Mouse (Mus musculus) liver, embryonic 14.5 days (tissue): ENCODE results near the gene Klf1. TPM values are rescaled to one million over a fixed set of nuclear protein-coding genes. Genes with fewer than 3 reads are reported as not detected.

Experiments
- ATAC-seq: fragments of 200-750 bp; cut with Nextera tagmentation; 2 replicates; pipeline ENCODE4 v1.8.0; 2017; ENCODE audit warnings: moderate number of reproducible peaks, mild to moderate bottlenecking, moderate library complexity; ENCODE audit not compliant: insufficient read depth
- DNase-seq, 3 experiments: peaks; one replicate each; pipeline ENCODE4 v3.0.0-alpha.2; 2012 to 2013; ENCODE audit warnings: low read depth in 3 of 3, low spot score in 3 of 3
- H3K27ac ChIP-seq: fragments of 300-500 bp; sonication (generic); 2 replicates; pipeline ENCODE4 v1.5.1; 2014; ENCODE audit warnings: moderate library complexity, mild to moderate bottlenecking, control low read depth, inconsistent platforms
- H3K27me3 ChIP-seq: fragments of 300-500 bp; sonication (generic); 2 replicates; pipeline ENCODE4 v1.6.1; 2014; ENCODE audit warnings: mild to moderate bottlenecking, low read length, moderate library complexity; ENCODE audit not compliant: control insufficient read depth, insufficient read depth
- H3K36me3 ChIP-seq: fragments of 300-500 bp; sonication (generic); replicated peaks from 2 replicates; pipeline ENCODE4 v1.6.1; 2014; ENCODE audit warnings: low read depth; ENCODE audit not compliant: control insufficient read depth, insufficient read depth
- H3K4me1 ChIP-seq, 2 experiments: fragments of 200-500 bp in 1 of 2; fragments of 300-500 bp in 1 of 2; sonication (generic) in 1 of 2; replicated peaks; 2 replicates each; pipeline ENCODE4 v1.6.1; 2012 to 2014; ENCODE audit warnings: antibody characterized with exemption in 1 of 2, inconsistent platforms in 1 of 2, low read length in 1 of 2; ENCODE audit not compliant: control insufficient read depth in 2 of 2, insufficient read depth in 2 of 2
- H3K4me2 ChIP-seq: fragments of 300-500 bp; sonication (generic); 2 replicates; pipeline ENCODE4 v1.6.1; 2014; ENCODE audit warnings: low read depth, mild to moderate bottlenecking, control low read depth, moderate library complexity
- H3K4me3 ChIP-seq, 2 experiments: fragments of 200-500 bp in 1 of 2; fragments of 300-500 bp in 1 of 2; sonication (generic) in 1 of 2; 2 replicates each; pipeline ENCODE4 v1.5.1; 2012 to 2014; ENCODE audit warnings: low read depth in 2 of 2, low read length in 2 of 2, mild to moderate bottlenecking in 2 of 2, control low read depth in 1 of 2, inconsistent platforms in 1 of 2, moderate library complexity in 1 of 2; ENCODE audit not compliant: insufficient read depth in 1 of 2
- H3K9ac ChIP-seq: fragments of 300-500 bp; sonication (generic); replicated peaks from 2 replicates; pipeline ENCODE4 v1.6.1; 2014; ENCODE audit warnings: mild to moderate bottlenecking, control low read depth, moderate library complexity
- H3K9me3 ChIP-seq: fragments of 300-500 bp; sonication (generic); 2 replicates; pipeline ENCODE4 v1.6.1; 2016; ENCODE audit warnings: low read length, mixed read lengths; ENCODE audit not compliant: control insufficient read depth
- CTCF ChIP-seq: IDR thresholded peaks from 2 replicates; pipeline ENCODE4 v1.5.1; 2016; ENCODE audit warnings: antibody characterized with exemption, low read depth, control low read depth
- EP300 ChIP-seq: IDR thresholded peaks from 2 replicates; pipeline ENCODE4 v1.6.1; 2016; ENCODE audit warnings: antibody characterized with exemption, low read depth
- WGBS: fragments of 180-500 bp; shearing (Covaris S2); extraction: QIAGEN DNeasy Blood & Tissue Kit; methylation state at CpG from one replicate; pipeline ENCODE4 v1.1.7; 2014; ENCODE audit not compliant: insufficient replicate concordance; 5-methylcytosine and 5-hydroxymethylcytosine counted together
- polyA plus RNA-seq, 2 experiments: library from polyadenylated mRNA; depleted of rRNA in 1 of 2; stranded (reverse) in 1 of 2; unstranded in 1 of 2; fragments of >200 nt; fragmentation: Nextera tagmentation in 1 of 2; extraction: Ambion mirVana in 1 of 2; gene quantifications; 2 replicates each; pipeline versions ENCODE4 v1.2.1 to v1.2.3; 2012 to 2014

Klf1 gene
- polyA plus RNA-seq, 2 experiments: 209 to 522 TPM

DNA sequence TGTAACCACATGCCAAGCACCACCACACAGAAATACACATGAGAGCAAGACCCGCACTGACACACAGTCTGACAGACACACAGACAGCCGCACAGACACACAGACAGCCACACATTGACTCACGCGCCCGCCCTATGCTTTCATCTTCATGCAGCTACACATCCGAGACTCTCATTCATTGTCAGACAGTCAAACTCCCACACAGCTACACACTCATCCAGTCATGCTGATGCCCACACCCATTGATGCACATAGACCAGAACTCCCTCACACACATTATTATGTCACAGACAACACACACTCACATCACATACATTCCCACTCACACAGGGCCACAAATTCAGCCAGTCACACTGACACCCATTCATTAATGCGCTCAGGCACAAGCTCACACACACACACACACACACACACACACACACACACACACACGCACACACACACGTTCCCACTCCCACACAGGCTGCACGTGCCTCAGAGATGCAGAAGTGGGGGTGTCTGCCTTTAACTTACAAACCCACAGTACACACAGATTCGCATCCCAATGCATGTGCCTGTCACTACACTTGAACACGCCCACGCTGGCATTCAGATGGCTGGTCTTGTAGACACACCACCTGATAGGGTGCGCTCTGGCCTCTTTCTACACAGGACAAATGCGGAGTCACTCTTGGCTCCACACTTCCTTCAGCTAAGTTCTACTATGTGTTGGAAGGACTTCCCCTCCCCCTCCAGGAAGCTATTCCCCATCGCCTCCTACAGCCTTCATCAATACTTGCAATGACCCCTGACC, 32.2 kb downstream of the Klf1 start:
- Histone ChIP-seq H3K4me2 (no peak overlapping the region), H3K27me3 (peaks cover 81% of the 10 kb centered on the region), H3K27ac (no peak overlapping the region), H3K36me3 (no peaks in the 10 kb centered on the region), H3K9me3 (no peaks in the 10 kb centered on the region), H3K4me1 (peaks cover 5 to 7% of the 10 kb centered on the region in 2 experiments), H3K4me3 (no peak overlapping the region), H3K9ac (no peak overlapping the region)
- DNase-seq (no peak), ATAC-seq (no peak)
- no peak for TF ChIP-seq CTCF
- no peak for TF ChIP-seq EP300
- 66% methylated on average over 16 of the region's 16 CpGs for whole genome bisulfite sequencing

DNA sequence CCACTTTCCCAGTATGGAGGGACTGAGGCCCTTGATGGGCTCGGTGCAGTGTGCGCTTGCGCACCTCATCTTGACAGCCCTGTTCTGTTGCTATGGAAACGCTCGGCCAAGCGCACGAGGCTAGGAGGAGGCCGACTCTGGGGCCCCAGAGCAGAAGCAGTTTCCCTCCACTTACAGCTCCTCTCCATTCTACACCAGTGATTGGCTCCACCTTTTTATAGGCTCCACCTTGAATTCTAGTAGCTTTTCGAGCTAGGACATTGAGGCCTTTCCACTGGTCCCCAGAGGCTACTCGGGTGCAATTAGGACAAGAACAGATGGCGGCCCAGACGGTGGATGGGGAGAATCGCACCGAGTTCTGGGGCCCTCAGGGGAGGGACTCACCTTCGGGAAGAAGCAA, 33.1 kb downstream of the Klf1 start:
- DNase-seq: no peak
- Histone ChIP-seq H3K36me3 (no peaks in the 10 kb centered on the region), H3K9ac (no peak overlapping the region), H3K4me1 (peaks cover 5 to 7% of the 10 kb centered on the region in 2 experiments), H3K27ac (no peak overlapping the region), H3K27me3 (peaks cover 75% of the 10 kb centered on the region), H3K9me3 (no peaks in the 10 kb centered on the region), H3K4me2 (no peak overlapping the region), H3K4me3 (no peak overlapping the region)
- TF ChIP-seq EP300: no peak
- TF ChIP-seq CTCF: no peak
- ATAC-seq: no peak
- WGBS: 2% methylated on average over 15 of the region's 15 CpGs

DNA sequence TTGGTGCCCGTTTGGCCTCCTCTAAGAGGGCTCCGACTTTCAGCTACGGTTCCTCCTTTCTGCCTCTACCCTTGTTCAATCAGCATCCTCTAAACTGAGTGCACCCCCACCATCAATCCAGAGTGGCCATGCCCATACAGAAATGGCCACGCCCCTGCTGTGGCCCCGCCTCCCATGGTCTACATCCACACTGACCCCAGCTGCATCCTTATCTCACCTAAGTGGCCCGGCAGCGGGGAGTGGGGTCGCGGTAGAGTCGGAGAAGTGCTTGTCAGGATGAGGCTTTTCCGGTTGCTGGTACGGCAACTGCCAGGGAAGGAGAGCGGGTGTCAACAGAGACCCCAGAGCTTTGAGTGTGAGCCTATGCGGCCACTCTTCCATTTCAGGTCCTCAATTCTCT, 33.8 kb downstream of the Klf1 start:
- WGBS: 3% methylated on average over 14 of the region's 14 CpGs
- H3K4me1 ChIP-seq: peaks cover 5 to 7% of the 10 kb centered on the region in 2 experiments
- DNase-seq (no peak), ATAC-seq (no peak)
- no peak overlapping the region for H3K27ac ChIP-seq
- peaks cover 69% of the 10 kb centered on the region for H3K27me3 ChIP-seq
- no peak overlapping the region for H3K9ac ChIP-seq
- no peak overlapping the region for H3K4me3 ChIP-seq
- H3K4me2 ChIP-seq: no peak overlapping the region
- TF ChIP-seq CTCF (no peak), EP300 (no peak)
- no peaks in the 10 kb centered on the region for H3K9me3 ChIP-seq
- no peaks in the 10 kb centered on the region for H3K36me3 ChIP-seq

DNA sequence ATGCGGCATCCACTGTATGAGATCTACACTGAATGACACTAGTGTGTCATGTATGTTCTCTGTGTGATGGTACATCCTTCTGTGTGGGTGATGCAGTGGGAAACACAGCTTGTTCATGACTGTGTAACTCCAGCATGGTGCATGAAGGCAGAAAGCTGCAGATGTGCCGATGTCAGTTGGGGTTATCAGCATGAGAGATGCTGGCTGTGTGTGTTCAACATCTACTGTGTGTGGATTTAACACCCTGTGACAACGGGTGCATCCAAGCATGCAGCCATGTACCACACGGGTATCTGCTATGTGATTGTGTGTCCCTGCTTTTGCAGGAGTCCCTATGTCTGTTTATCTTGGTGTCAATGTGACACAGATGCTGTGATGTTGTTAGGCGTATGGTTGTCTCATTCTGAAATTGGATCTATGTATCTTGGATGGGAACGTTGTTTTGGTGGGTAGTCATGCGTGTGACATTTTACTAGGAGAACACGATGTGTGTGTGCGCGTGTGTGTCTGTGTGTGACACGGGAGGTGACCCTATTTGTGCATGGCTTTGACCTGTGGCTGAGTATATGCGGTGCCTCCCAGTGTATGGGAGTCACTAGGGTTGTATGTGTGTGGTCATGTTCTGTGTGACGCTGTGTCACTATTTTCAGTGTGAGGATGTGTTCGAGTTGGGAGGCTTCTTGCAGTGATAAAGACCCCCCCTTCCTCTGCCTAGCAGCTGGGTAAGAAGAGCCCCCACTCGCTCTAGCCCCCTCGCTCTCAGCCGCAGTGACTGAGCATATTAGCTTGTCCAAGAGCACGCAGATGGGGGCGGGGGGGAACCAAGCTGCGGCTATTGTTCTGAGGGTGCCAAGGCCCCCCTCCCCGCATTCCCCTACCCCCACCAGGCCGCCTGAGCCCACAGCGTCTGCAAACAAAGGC, 34.6 kb downstream of the Klf1 start:
- no peak for DNase-seq
- WGBS: 19% methylated on average over 23 of the region's 23 CpGs
- H3K27me3 ChIP-seq: peaks cover 70% of the 10 kb centered on the region
- H3K4me3 ChIP-seq: peak overlapping the region in 1 of 2 experiments; percentile 45; a peak in 2 of 4 replicates
- TF ChIP-seq CTCF: no peak
- no peak for TF ChIP-seq EP300
- H3K9ac ChIP-seq: no peak overlapping the region
- peaks cover 5 to 7% of the 10 kb centered on the region in 2 experiments for H3K4me1 ChIP-seq
- H3K27ac ChIP-seq: no peak overlapping the region
- H3K36me3 ChIP-seq: no peaks in the 10 kb centered on the region
- no peaks in the 10 kb centered on the region for H3K9me3 ChIP-seq
- ATAC-seq: no peak; the same call in 1 of the 2 replicates
- H3K4me2 ChIP-seq: peak overlapping the region; percentile 62
